Mouse (Mus musculus) heart, postnatal 10 days (tissue): ENCODE measurements around the gene Izumo3. TPM values are rescaled to one million over a fixed set of nuclear protein-coding genes. Genes with fewer than 3 reads are reported as not detected.
"Not testable (repeated sequence)": the region's sequence is repeated elsewhere in the genome, so short reads cannot be mapped to it uniquely, and the experiment has no call there.

Experiments used
- DNase-seq, 2 experiments: peaks; one replicate each; pipeline ENCODE4 v3.0.0; 2021
- intact Hi-C: fragments of 180-260 bp; cut with DNase I; formaldehyde crosslinking; loops from one replicate; pipeline ENCODE4 v1.15.1; 2025
- total RNA-seq, 2 experiments: library from RNA; stranded (reverse); gene quantifications; 2 replicates each; pipeline ENCODE4 v1.2.3; 2021

Gene Izumo3
- total RNA-seq = not detected

DNA sequence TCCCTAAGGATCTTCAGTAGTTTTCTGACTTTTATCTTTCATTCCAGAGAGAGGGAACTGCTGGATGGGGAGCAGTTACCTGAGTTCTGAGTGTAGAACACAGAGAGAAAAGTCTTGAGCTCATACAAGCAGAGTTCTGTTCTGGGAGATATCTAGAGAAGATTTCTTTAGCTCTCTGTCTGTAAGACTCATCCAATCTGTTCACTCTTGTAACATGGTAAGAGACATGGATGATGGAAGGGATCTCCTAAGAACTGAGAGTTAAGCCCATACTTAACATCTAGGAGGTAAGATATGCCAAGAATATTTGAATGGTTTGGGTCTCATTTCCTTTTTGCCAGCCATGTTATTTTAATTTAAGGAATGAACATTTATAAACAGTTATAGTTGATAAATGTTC is at the start of gene Izumo3:
Gene Izumo3, minus strand, starts transcription at position 101 of the 400 bp plus-strand sequence.
- intact Hi-C loops = no loop called here
- no peak for DNase-seq

DNA sequence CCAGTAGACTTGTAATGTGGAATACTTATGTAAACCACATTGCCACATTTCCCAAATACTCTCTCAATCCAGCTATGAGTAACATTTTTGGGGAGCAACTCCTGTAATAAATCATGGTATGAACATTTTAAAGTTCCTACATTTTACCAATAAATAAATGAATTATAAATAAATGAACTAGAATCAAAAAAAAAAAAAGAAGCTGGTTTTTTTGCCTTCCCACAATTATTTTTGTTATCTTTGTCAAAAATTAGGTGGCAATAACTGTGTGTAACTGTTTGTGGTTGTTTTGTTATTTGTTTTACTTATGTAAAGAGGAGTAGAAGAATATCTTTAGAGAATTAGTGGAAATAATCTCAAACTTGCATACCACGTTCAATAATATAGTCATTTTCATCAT is 44.6 kb upstream of the Izumo3 start, which contains the start of gene Gm12666:
Gene Gm12666, minus strand, starts transcription at position 101 of the 400 bp plus-strand sequence.
- DNase-seq, intact Hi-C loops: not testable (repeated sequence)

DNA sequence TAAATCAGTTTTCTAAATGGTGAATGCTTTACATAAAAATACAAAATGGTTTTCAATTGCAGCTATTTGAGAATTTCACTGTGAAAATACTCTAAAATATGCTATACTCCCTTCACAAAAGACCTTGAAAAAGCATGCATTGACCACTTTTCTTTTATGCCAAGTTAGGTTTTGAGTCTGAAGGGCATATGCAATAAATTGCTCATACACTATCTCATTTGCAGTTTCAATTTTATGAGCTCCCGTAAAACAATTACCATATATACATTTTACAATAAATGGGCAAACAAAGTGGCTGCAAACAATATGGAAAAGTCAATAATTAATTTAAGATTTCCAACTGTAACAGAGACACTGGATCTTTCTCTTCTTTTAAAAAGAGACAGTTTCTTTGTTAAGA is 5.6 kb upstream of the Izumo3 start:
- DNase-seq = no peak
- intact Hi-C loops = no loop called here

- no peak for DNase-seq
- intact Hi-C loops = no loop called here
Measured at GRCm38 (mm10) chr4:92111390-92111988, 35.5 kb downstream of the Izumo3 start.

- no peak for DNase-seq
- intact Hi-C loops = no loop called here
Measured at GRCm38 (mm10) chr4:92097386-92097785, 49.6 kb downstream of the Izumo3 start.

- intact Hi-C loops = no loop called here
- DNase-seq = no peak
Measured at GRCm38 (mm10) chr4:92095951-92096350, 51.1 kb downstream of the Izumo3 start.

Other genes starting within 250 kb of the Izumo3 start
- 1 to 10 TPM; 1.6 to 2.4 TPM for gene Gm12666, start 44.5 kb upstream of the Izumo3 start, total RNA-seq